In the genomic region with DNA sequence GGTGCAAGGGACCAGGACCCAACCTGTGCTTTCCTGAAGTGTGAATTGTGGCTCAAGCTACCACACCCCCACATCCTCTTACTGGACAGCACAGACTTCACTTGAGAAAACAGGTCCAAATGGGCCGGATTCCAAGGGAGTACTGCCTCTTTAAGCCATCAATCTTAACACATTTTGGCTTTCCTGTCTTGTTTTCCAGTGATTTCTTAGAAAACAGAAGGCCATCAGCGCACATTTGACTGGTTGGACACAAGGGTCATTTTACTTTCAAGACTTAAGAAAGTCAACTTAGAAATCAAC, we compare ENCODE assay signal across 12 mouse cellular contexts.
DNase-seq lines count a peak whose midpoint lies in the region; ATAC-seq and TF ChIP-seq lines count a peak whose summit lies in the region.
"Had no signal": no experiment of that assay in that cellular context is flagged by ENCODE, and none has a peak within 500 bp of the region (broad histone marks: within the 10 kb centered on the region; RNA-seq: fewer than 3 reads in every experiment).

No protein-coding gene starts in this region.

- H3K4me2 ChIP-seq in hindbrain, embryonic 11.5 days (replicated peaks; ENCODE audit: low read depth, low read length) = 0 out of 2 replicates have a peak overlapping the region, but pooled peaks have one; percentile 11
- H3K4me2 ChIP-seq in hindbrain, embryonic 14.5 days (replicated peaks) = no peak overlapping the region
- H3K4me2 ChIP-seq in heart, postnatal 0 days (ENCODE audit: low read depth, low read length) = peak overlapping the region; percentile 31
- H3K4me2 ChIP-seq in lung, postnatal 0 days (replicated peaks; ENCODE audit: low read depth, low read length) = peak overlapping the region; percentile 25; the same call in 1 of the 2 replicates
- H3K4me2 ChIP-seq in midbrain, postnatal 0 days (ENCODE audit: low read depth, low read length, poor library complexity, severe bottlenecking) = no peak overlapping the region

- H3K27me3 ChIP-seq in hindbrain, embryonic 11.5 days (ENCODE audit: control insufficient read depth, insufficient read depth, low read length) = no peaks in the 10 kb centered on the region
- peaks cover 7% of the 10 kb centered on the region; the same call in 1 of the 2 replicates for H3K27me3 ChIP-seq in hindbrain, embryonic 14.5 days (ENCODE audit: control insufficient read depth, insufficient read depth, low read length)
- H3K27me3 ChIP-seq in heart, postnatal 0 days (ENCODE audit: control insufficient read depth, insufficient read depth, low read length) = no peaks in the 10 kb centered on the region
- no peaks in the 10 kb centered on the region for H3K27me3 ChIP-seq in lung, postnatal 0 days (replicated peaks; ENCODE audit: insufficient read depth, low read length)
- no peaks in the 10 kb centered on the region for H3K27me3 ChIP-seq in midbrain, postnatal 0 days (ENCODE audit: insufficient read depth, low read length)

- no peak for ATAC-seq in hindbrain, embryonic 11.5 days (ENCODE audit: low FRiP score)
- no peak for ATAC-seq in hindbrain, embryonic 14.5 days (ENCODE audit: low FRiP score)
- ATAC-seq in heart, postnatal 0 days (ENCODE audit: insufficient read depth, low read depth) = peak; percentile 24; the same call in 1 of the 2 replicates
- no peak for ATAC-seq in lung, postnatal 0 days
- no peak for ATAC-seq in midbrain, postnatal 0 days (ENCODE audit: low FRiP score)

- peak; percentile 16 for DNase-seq in hindbrain, embryonic 11.5 days (ENCODE audit: low spot score)
- no peak for DNase-seq in hindbrain, embryonic 14.5 days (ENCODE audit: low spot score)
- no peak for DNase-seq in heart, postnatal 0 days (ENCODE audit: low spot score)
- peak; percentile 43 for DNase-seq in lung, postnatal 0 days (ENCODE audit: low spot score)
- DNase-seq in frontal cortex, postnatal 10 days (ENCODE audit: low spot score in 2 of 2) = no peak
- no peak for DNase-seq in layer of hippocampus, postnatal 25 days (ENCODE audit: extremely low spot score in 1 of 2, low spot score in 1 of 2)
- DNase-seq in midbrain, postnatal 0 days (ENCODE audit: low spot score) = no peak
- DNase-seq: gastrocnemius, postnatal 25 days; right cerebral cortex, adult 18-20 months had no signal

- H3K27ac ChIP-seq in hindbrain, embryonic 11.5 days (ENCODE audit: low read depth, low read length) = no peak overlapping the region
- no peak overlapping the region for H3K27ac ChIP-seq in hindbrain, embryonic 14.5 days
- H3K27ac ChIP-seq in bone marrow, adult 2 months (ENCODE audit: control insufficient read depth, insufficient read depth, low read depth, low read length, poor library complexity) = peak overlapping the region; percentile 87
- no peak overlapping the region for H3K27ac ChIP-seq in heart, postnatal 0 days (ENCODE audit: low read depth)
- H3K27ac ChIP-seq in lung, postnatal 0 days (ENCODE audit: low read length) = no peak overlapping the region
- H3K27ac ChIP-seq in midbrain, postnatal 0 days (ENCODE audit: low read depth, low read length) = no peak overlapping the region
- H3K27ac ChIP-seq: left cerebral cortex, adult 2 months had no signal

- peaks cover 15% of the 10 kb centered on the region for H3K4me1 ChIP-seq in hindbrain, embryonic 11.5 days (replicated peaks; ENCODE audit: control insufficient read depth, insufficient read depth, low read length)
- H3K4me1 ChIP-seq in hindbrain, embryonic 14.5 days (replicated peaks; ENCODE audit: control insufficient read depth, insufficient read depth, low read length) = peaks cover 19% of the 10 kb centered on the region
- H3K4me1 ChIP-seq in bone marrow, adult 2 months (ENCODE audit: control insufficient read depth, insufficient read depth, low read length) = peaks cover 4% of the 10 kb centered on the region; the same call in 1 of the 2 replicates
- H3K4me1 ChIP-seq in heart, postnatal 0 days (ENCODE audit: control insufficient read depth, insufficient read depth) = peaks cover 45% of the 10 kb centered on the region
- peaks cover 5% of the 10 kb centered on the region; the same call in 1 of the 2 replicates for H3K4me1 ChIP-seq in lung, postnatal 0 days (ENCODE audit: insufficient read depth, low read depth, low read length)
- peaks cover 5% of the 10 kb centered on the region; the same call in 1 of the 2 replicates for H3K4me1 ChIP-seq in midbrain, postnatal 0 days (ENCODE audit: insufficient read depth, low read length)

- no peaks in the 10 kb centered on the region for H3K9me3 ChIP-seq in hindbrain, embryonic 11.5 days (ENCODE audit: control insufficient read depth, low read length)
- no peaks in the 10 kb centered on the region for H3K9me3 ChIP-seq in hindbrain, embryonic 14.5 days (ENCODE audit: control insufficient read depth, low read length)
- H3K9me3 ChIP-seq in heart, postnatal 0 days (replicated peaks; ENCODE audit: control insufficient read depth, low read length) = no peaks in the 10 kb centered on the region
- H3K9me3 ChIP-seq in lung, postnatal 0 days (ENCODE audit: low read length) = no peaks in the 10 kb centered on the region
- H3K9me3 ChIP-seq in midbrain, postnatal 0 days (ENCODE audit: low read length) = no peaks in the 10 kb centered on the region
- H3K9me3 ChIP-seq: G1E had no signal

- H3K4me3 ChIP-seq in hindbrain, embryonic 11.5 days (ENCODE audit: low read depth, low read length) = no peak overlapping the region
- no peak overlapping the region for H3K4me3 ChIP-seq in hindbrain, embryonic 14.5 days (replicated peaks; ENCODE audit: low read length)
- peak overlapping the region; percentile 53 for H3K4me3 ChIP-seq in bone marrow, adult 2 months (replicated peaks; ENCODE audit: control insufficient read depth, low read depth, low read length)
- no peak overlapping the region for H3K4me3 ChIP-seq in heart, postnatal 0 days (ENCODE audit: low read depth, low read length)
- no peak overlapping the region for H3K4me3 ChIP-seq in lung, postnatal 0 days (ENCODE audit: low read depth, low read length)
- H3K4me3 ChIP-seq in midbrain, postnatal 0 days (ENCODE audit: low read depth, low read length) = no peak overlapping the region
- H3K4me3 ChIP-seq: left cerebral cortex, adult 2 months had no signal

- no peak for TF ChIP-seq EP300 in heart, postnatal 0 days (IDR thresholded peaks at IDR 0.05; ENCODE audit: low read depth)
- no peak for TF ChIP-seq EP300 in lung, postnatal 0 days (IDR thresholded peaks at IDR 0.05)

- no peak for TF ChIP-seq CTCF in bone marrow, adult 2 months (IDR thresholded peaks at IDR 0.05; ENCODE audit: control insufficient read depth, insufficient read depth, low read length)
- TF ChIP-seq CTCF in heart, postnatal 0 days (IDR thresholded peaks at IDR 0.05; ENCODE audit: low read depth) = no peak
- TF ChIP-seq CTCF in lung, postnatal 0 days (IDR thresholded peaks at IDR 0.05) = no peak
- no peak for TF ChIP-seq CTCF in midbrain, postnatal 0 days (IDR thresholded peaks at IDR 0.05)

- no peaks in the 10 kb centered on the region for H3K36me3 ChIP-seq in hindbrain, embryonic 11.5 days (ENCODE audit: control insufficient read depth, insufficient read depth, low read length)
- no peaks in the 10 kb centered on the region for H3K36me3 ChIP-seq in hindbrain, embryonic 14.5 days (replicated peaks; ENCODE audit: control insufficient read depth, insufficient read depth)
- 0 out of 2 replicates have a peak, but pooled peaks cover 1% of the 10 kb centered on the region for H3K36me3 ChIP-seq in heart, postnatal 0 days (replicated peaks; ENCODE audit: control insufficient read depth, insufficient read depth, low read length)
- no peaks in the 10 kb centered on the region for H3K36me3 ChIP-seq in lung, postnatal 0 days (ENCODE audit: insufficient read depth, low read length)
- H3K36me3 ChIP-seq in midbrain, postnatal 0 days (ENCODE audit: insufficient read depth, low read length) = no peaks in the 10 kb centered on the region

- 31% methylated on average over 2 of the region's 2 CpGs for WGBS in hindbrain, embryonic 11.5 days
- WGBS in hindbrain, embryonic 14.5 days = 35% methylated on average over 2 of the region's 2 CpGs
- 7% methylated on average over 2 of the region's 2 CpGs for WGBS in bone marrow, adult 2 months
- 48% methylated on average over 2 of the region's 2 CpGs for WGBS in heart, postnatal 0 days
- 40% methylated on average over 2 of the region's 2 CpGs for WGBS in lung, postnatal 0 days
- 60% methylated on average over 2 of the region's 2 CpGs for WGBS in midbrain, postnatal 0 days

- H3K9ac ChIP-seq in hindbrain, embryonic 11.5 days (ENCODE audit: low read depth, low read length) = no peak overlapping the region
- H3K9ac ChIP-seq in hindbrain, embryonic 14.5 days = no peak overlapping the region
- H3K9ac ChIP-seq in heart, postnatal 0 days (replicated peaks; ENCODE audit: low read depth, low read length) = no peak overlapping the region
- no peak overlapping the region for H3K9ac ChIP-seq in lung, postnatal 0 days (replicated peaks; ENCODE audit: low read depth)
- no peak overlapping the region for H3K9ac ChIP-seq in midbrain, postnatal 0 days (replicated peaks; ENCODE audit: low read length, poor library complexity, severe bottlenecking)

- no peak for TF ChIP-seq POLR2A in bone marrow, adult 2 months (IDR thresholded peaks at IDR 0.05; ENCODE audit: borderline replicate concordance, control insufficient read depth, low read depth, low read length)

Comparison
In these comparisons a context has a peak if more than half of its experiments do, and no peak if none do; other contexts are left out.
1. DNase-seq: peak in hindbrain, embryonic 11.5 days (single experiment) and lung, postnatal 0 days (single experiment); none in hindbrain, embryonic 14.5 days (single experiment), heart, postnatal 0 days (single experiment), frontal cortex, postnatal 10 days (0 of 2), layer of hippocampus, postnatal 25 days (0 of 2) and midbrain, postnatal 0 days (single experiment).
2. H3K4me2 ChIP-seq: peak in hindbrain, embryonic 11.5 days (single experiment), heart, postnatal 0 days (single experiment) and lung, postnatal 0 days (single experiment); none in hindbrain, embryonic 14.5 days (single experiment) and midbrain, postnatal 0 days (single experiment).